Mouse (Mus musculus): Measurements from ENCODE around the gene Zfp800. TPM values are rescaled to one million over a fixed set of nuclear protein-coding genes. Genes with fewer than 3 reads are reported as not detected.

The Zfp800 gene
- polyA plus RNA-seq, 1 experiment: 4.6 TPM

GRCm38 (mm10) chr6:28425019-28425418 lies 27.2 kb upstream of the Zfp800 start:
- Histone ChIP-seq H3K4me3 (ENCODE audit: extremely low read depth, insufficient read depth, insufficient read length) (peak overlapping the region; percentile 7; the same call in 1 of the 2 replicates), H3K27me3 (ENCODE audit: control insufficient read depth, insufficient read depth, low read length) (no peaks in the 10 kb centered on the region), H3K27ac (ENCODE audit: insufficient read depth, low read length) (no peak overlapping the region), H3K36me3 (ENCODE audit: control insufficient read depth, insufficient read depth, low read length) (peaks cover 13% of the 10 kb centered on the region), H3K4me1 (ENCODE audit: control insufficient read depth, insufficient read depth, insufficient read length) (peaks cover 12% of the 10 kb centered on the region; the same call in 1 of the 2 replicates)
- TF ChIP-seq POLR2A (IDR thresholded peaks at IDR 0.05; ENCODE audit: low read depth, low read length) (no peak), CTCF (IDR thresholded peaks at IDR 0.05; ENCODE audit: extremely low read depth, insufficient read depth, insufficient read length, insufficient replicate concordance) (no peak)
- 92% methylated on average over 6 of the region's 6 CpGs for WGBS
- DNase-seq (ENCODE audit: low read depth in 1 of 2, low spot score in 2 of 2): no peak

GRCm38 (mm10) chr6:28423767-28424695 lies 26.2 kb upstream of the Zfp800 start:
- Histone ChIP-seq H3K27me3 (ENCODE audit: control insufficient read depth, insufficient read depth, low read length) (no peaks in the 10 kb centered on the region), H3K4me1 (ENCODE audit: control insufficient read depth, insufficient read depth, insufficient read length) (peaks cover 12% of the 10 kb centered on the region; the same call in 1 of the 2 replicates), H3K4me3 (ENCODE audit: extremely low read depth, insufficient read depth, insufficient read length) (peak overlapping the region; percentile 86), H3K36me3 (ENCODE audit: control insufficient read depth, insufficient read depth, low read length) (peaks cover 15% of the 10 kb centered on the region), H3K27ac (ENCODE audit: insufficient read depth, low read length) (peak overlapping the region; percentile 51; the same call in 1 of the 2 replicates)
- WGBS: 15% methylated on average over 44 of the region's 46 CpGs
- no peak for TF ChIP-seq CTCF (IDR thresholded peaks at IDR 0.05; ENCODE audit: extremely low read depth, insufficient read depth, insufficient read length, insufficient replicate concordance)
- no peak for TF ChIP-seq POLR2A (IDR thresholded peaks at IDR 0.05; ENCODE audit: low read depth, low read length)
- peak in 1 of 2 experiments; percentile 34 for DNase-seq (ENCODE audit: low read depth in 1 of 2, low spot score in 2 of 2)

GRCm38 (mm10) chr6:28423313-28423712 lies 25.5 kb upstream of the Zfp800 start, which contains the start of gene Arf5:
Gene Arf5, plus strand, starts transcription at chr6:28423560.
- peak within 1 kb of the TSS; percentile 86 for H3K4me3 ChIP-seq (ENCODE audit: extremely low read depth, insufficient read depth, insufficient read length)
- TF ChIP-seq POLR2A (IDR thresholded peaks at IDR 0.05; ENCODE audit: low read depth, low read length) (peak; percentile 56; the same call in 1 of the 2 replicates), CTCF (IDR thresholded peaks at IDR 0.05; ENCODE audit: extremely low read depth, insufficient read depth, insufficient read length, insufficient replicate concordance) (no peak)
- H3K36me3 ChIP-seq (ENCODE audit: control insufficient read depth, insufficient read depth, low read length): peaks cover 22% of the 10 kb centered on the region
- H3K27ac ChIP-seq (ENCODE audit: insufficient read depth, low read length): peak within 1 kb of the TSS; percentile 51; the same call in 1 of the 2 replicates
- 2% methylated on average over 28 of the region's 42 CpGs for WGBS
- no peaks in the 10 kb centered on the region for H3K27me3 ChIP-seq (ENCODE audit: control insufficient read depth, insufficient read depth, low read length)
- DNase-seq (ENCODE audit: low read depth in 1 of 2, low spot score in 2 of 2): peak; percentile 66 to 94
- H3K4me1 ChIP-seq (ENCODE audit: control insufficient read depth, insufficient read depth, insufficient read length): peaks cover 12% of the 10 kb centered on the region; the same call in 1 of the 2 replicates

- peaks cover 12% of the 10 kb centered on the region; the same call in 1 of the 2 replicates for H3K4me1 ChIP-seq (ENCODE audit: control insufficient read depth, insufficient read depth, insufficient read length)
- TF ChIP-seq POLR2A (IDR thresholded peaks at IDR 0.05; ENCODE audit: low read depth, low read length) (no peak), CTCF (IDR thresholded peaks at IDR 0.05; ENCODE audit: extremely low read depth, insufficient read depth, insufficient read length, insufficient replicate concordance) (no peak)
- H3K27ac ChIP-seq (ENCODE audit: insufficient read depth, low read length): no peak overlapping the region
- no peak for DNase-seq (ENCODE audit: low read depth in 1 of 2, low spot score in 2 of 2)
- peaks cover 27% of the 10 kb centered on the region for H3K36me3 ChIP-seq (ENCODE audit: control insufficient read depth, insufficient read depth, low read length)
- H3K4me3 ChIP-seq (ENCODE audit: extremely low read depth, insufficient read depth, insufficient read length): no peak overlapping the region
- 73% methylated on average over 15 of the region's 15 CpGs for WGBS
- no peaks in the 10 kb centered on the region for H3K27me3 ChIP-seq (ENCODE audit: control insufficient read depth, insufficient read depth, low read length)
Observed at GRCm38 (mm10) chr6:28422651-28423290, 25.0 kb upstream of the Zfp800 start.

GRCm38 (mm10) chr6:28421469-28422000 lies 23.7 kb upstream of the Zfp800 start:
- under 1% methylated on average over 27 of the region's 27 CpGs for WGBS
- peak; percentile 87; the same call in 1 of the 2 replicates for TF ChIP-seq CTCF (IDR thresholded peaks at IDR 0.05; ENCODE audit: extremely low read depth, insufficient read depth, insufficient read length, insufficient replicate concordance)
- TF ChIP-seq POLR2A (IDR thresholded peaks at IDR 0.05; ENCODE audit: low read depth, low read length): peak; percentile 37
- H3K36me3 ChIP-seq (ENCODE audit: control insufficient read depth, insufficient read depth, low read length): peaks cover 30% of the 10 kb centered on the region

GRCm38 (mm10) chr6:28420865-28421264 lies 23.1 kb upstream of the Zfp800 start:
- peak overlapping the region; percentile 69 for H3K4me3 ChIP-seq (ENCODE audit: extremely low read depth, insufficient read depth, insufficient read length)
- no peaks in the 10 kb centered on the region for H3K27me3 ChIP-seq (ENCODE audit: control insufficient read depth, insufficient read depth, low read length)
- peaks cover 28% of the 10 kb centered on the region for H3K36me3 ChIP-seq (ENCODE audit: control insufficient read depth, insufficient read depth, low read length)
- no peak for DNase-seq (ENCODE audit: low read depth in 1 of 2, low spot score in 2 of 2)
- WGBS: 50% methylated on average over 13 of the region's 13 CpGs
- H3K4me1 ChIP-seq (ENCODE audit: control insufficient read depth, insufficient read depth, insufficient read length): peaks cover 12% of the 10 kb centered on the region; the same call in 1 of the 2 replicates
- H3K27ac ChIP-seq (ENCODE audit: insufficient read depth, low read length): peak overlapping the region; percentile 46; the same call in 1 of the 2 replicates
- TF ChIP-seq CTCF (IDR thresholded peaks at IDR 0.05; ENCODE audit: extremely low read depth, insufficient read depth, insufficient read length, insufficient replicate concordance): no peak
- TF ChIP-seq POLR2A (IDR thresholded peaks at IDR 0.05; ENCODE audit: low read depth, low read length): no peak

More at GRCm38 (mm10) chr6:28421469-28422000, 23.7 kb upstream of the Zfp800 start:
- H3K27ac ChIP-seq (ENCODE audit: insufficient read depth, low read length): peak overlapping the region; percentile 46; the same call in 1 of the 2 replicates
- peak; percentile 90 to 92 for DNase-seq (ENCODE audit: low read depth in 1 of 2, low spot score in 2 of 2)
- peaks cover 12% of the 10 kb centered on the region; the same call in 1 of the 2 replicates for H3K4me1 ChIP-seq (ENCODE audit: control insufficient read depth, insufficient read depth, insufficient read length)
- H3K27me3 ChIP-seq (ENCODE audit: control insufficient read depth, insufficient read depth, low read length): no peaks in the 10 kb centered on the region
- H3K4me3 ChIP-seq (ENCODE audit: extremely low read depth, insufficient read depth, insufficient read length): peak overlapping the region; percentile 69
